Mouse (Mus musculus) thymus, postnatal 14 days (tissue): ENCODE results near the gene Olfr906.

ENCODE experiments used
- DNase-seq: peaks from one replicate; pipeline ENCODE4 v3.0.0; 2021

Gene Olfr906

DNA sequence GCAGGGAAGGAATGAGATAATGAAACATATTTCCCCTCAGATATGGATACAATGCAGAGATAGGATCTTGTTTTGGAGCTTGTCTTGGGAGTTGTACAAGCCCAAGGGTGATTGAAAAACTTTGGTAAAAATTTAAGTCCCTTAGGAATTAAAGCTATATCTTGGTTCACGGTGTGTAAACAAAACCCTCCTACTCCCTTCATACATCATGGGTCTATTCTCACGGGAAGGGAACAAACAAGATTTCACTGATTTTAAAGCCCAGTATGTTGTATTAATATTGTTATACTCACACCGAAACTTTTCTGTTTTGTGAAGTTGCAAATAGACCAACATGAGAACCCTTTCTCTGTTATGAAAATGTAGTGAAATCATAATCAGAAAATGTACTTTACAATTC, at the start of gene Olfr906:
TSS of gene Olfr906 (plus strand) at position 301 of the 400 bp plus-strand sequence.
- no peak for DNase-seq

- DNase-seq = no peak
Measured at GRCm38 (mm10) chr9:38447352-38447751, 39.5 kb upstream of the Olfr906 start, which contains the start of gene Olfr902. Gene Olfr902, plus strand, starts transcription at chr9:38447652.

DNA sequence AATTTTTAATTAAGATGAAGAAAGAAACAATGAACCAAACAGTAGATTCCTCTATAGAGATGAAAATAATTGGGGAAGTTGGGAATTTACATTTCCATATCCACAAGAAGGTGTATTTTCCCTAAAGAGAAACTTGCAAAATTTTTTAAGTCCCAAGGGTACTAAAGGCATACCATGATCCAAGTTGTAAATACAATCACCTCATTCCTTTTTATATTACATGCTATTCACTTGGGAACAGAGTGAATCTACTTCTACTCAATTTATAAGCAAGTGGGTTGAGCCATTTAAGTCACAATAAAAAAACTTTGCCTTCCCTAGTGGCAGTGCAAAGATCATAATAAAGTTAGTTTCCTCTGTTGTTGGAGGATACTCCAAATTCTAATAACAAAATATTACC, 24.0 kb upstream of the Olfr906 start, which contains the start of gene Olfr904:
TSS of gene Olfr904 (plus strand) at position 301 of the 400 bp plus-strand sequence.
- no peak for DNase-seq

DNA sequence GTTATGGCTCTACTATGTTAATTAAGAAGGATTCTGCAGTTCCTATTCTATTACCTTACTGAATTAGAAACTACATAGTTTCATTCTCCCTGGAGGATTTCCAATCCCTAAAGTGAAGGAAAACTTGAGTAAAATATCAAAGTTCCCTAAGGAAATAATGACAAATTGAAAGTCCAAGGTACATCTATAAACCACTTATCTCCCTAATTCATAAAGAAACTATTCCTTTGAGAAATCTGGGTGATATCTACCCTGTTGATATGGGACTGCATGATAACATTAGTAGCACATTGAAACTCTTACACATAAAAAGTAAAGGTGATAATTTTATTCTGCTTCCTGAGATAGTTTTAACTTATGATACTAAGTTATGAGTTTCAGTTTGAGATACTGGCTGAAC, 16.1 kb upstream of the Olfr906 start, which contains the start of gene Olfr905:
TSS of gene Olfr905 (plus strand) at position 301 of the 400 bp plus-strand sequence.
- DNase-seq = no peak

GRCm38 (mm10) chr9:38495501-38495900, 8.6 kb downstream of the Olfr906 start, which contains the start of gene Olfr907:
Gene Olfr907, plus strand, starts transcription at chr9:38495801.
- no peak for DNase-seq

DNA sequence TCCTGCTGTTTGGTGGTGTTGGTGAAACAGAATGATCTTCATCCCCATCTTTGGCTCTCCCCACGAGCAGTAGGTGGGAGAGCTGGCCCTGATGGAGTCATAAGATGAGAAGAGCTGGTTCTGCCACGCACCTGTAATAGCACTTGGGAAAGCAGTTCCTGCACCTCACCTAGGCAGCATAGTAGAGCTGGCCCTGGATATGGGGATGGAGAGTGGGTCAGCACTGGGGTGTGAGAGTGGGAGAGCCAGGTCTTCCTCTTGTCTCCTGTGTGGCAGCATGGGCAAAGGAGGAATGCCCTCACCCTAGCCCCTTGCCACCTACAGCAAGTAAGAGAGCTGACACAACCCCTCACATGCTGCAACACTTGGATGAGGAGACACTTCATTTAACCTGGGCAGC, 25.5 kb downstream of the Olfr906 start:
- DNase-seq = no peak

DNA sequence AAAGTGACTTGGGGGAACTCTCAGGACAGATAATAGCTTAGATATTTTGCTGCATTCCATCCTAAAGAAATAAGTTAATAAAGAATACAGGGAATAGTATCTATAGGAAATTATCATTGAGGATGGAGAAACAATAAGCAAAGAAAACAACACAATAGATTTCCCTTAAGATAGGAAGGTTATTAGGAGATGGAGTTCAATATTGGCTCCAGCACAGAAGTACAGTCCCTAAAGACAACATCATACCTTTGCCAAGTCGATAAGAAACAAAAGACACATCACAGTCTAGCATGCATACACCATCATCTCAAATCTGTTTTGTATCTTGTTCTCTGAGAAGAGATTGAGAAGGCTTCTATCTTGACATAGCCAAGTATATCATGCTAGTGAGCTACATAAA, 34.4 kb downstream of the Olfr906 start, which contains the start of gene Olfr911-ps1:
TSS of gene Olfr911-ps1 (plus strand) at position 301 of the 400 bp plus-strand sequence.
- no peak for DNase-seq

GRCm38 (mm10) chr9:38537549-38537948, 50.7 kb downstream of the Olfr906 start, which contains the start of gene Olfr910:
Gene Olfr910, plus strand, starts transcription at chr9:38537849.
- DNase-seq = no peak
